Mouse (Mus musculus) c-Kit-positive CD71-positive TER-119-negative erythroid progenitor cells, embryonic 14.5 days (primary cell): ENCODE results near the gene Phlda1.
"Not testable (repeated sequence)": the region's sequence is repeated elsewhere in the genome, so short reads cannot be mapped to it uniquely, and the experiment has no call there.

ENCODE experiments used
- DNase-seq: peaks from one replicate; pipeline ENCODE4 v3.0.0-alpha.2; 2013; ENCODE audit warnings: low read depth

Gene Phlda1

GRCm38 (mm10) chr10:111506101-111506925 lies at the start of gene Phlda1:
Gene Phlda1 (plus strand): TSS chr10:111506286.
- DNase-seq, result peak; percentile 77

DNA sequence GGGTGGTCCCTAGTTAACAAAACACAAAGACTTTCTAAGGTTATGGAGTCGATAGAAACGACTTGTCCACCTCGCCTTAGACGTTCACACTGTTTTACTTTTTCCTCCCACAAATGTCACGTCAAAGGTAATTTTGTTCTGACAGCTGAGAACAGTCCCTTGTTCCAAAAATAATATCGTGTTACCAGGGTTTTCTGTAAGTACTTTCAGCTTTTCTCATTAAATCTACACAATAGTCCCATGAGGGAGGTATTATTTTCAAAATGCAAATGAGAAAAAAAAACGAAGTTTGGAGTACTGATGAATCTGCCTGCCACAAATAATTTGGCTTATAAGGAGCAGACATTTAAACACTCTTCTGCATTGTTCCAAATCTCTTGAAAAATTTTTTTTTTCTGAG lies 48.0 kb upstream of the Phlda1 start:
- DNase-seq, result no peak

DNA sequence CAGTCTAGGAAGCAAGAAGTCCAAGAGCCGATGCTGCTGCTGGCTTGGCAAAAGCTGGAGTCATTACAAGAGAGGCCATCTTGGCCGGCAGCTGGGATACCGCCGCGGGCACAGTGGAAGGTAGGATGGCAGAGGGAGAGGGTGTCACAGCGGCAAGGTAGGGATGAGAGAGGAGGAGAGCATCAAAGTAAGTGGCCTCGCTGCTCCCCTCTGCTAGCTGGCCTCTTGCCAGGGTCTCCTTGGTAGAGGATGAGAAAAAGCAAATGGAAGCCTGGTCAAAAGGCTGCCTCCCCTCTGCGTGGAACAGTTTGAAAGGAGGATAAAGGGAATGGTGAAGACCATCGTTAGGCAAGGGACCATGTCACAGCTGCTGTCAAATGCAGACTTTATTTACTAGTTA lies 47.0 kb upstream of the Phlda1 start:
- DNase-seq, result no peak

GRCm38 (mm10) chr10:111459874-111460273 lies 46.2 kb upstream of the Phlda1 start:
- DNase-seq, result no peak

DNA sequence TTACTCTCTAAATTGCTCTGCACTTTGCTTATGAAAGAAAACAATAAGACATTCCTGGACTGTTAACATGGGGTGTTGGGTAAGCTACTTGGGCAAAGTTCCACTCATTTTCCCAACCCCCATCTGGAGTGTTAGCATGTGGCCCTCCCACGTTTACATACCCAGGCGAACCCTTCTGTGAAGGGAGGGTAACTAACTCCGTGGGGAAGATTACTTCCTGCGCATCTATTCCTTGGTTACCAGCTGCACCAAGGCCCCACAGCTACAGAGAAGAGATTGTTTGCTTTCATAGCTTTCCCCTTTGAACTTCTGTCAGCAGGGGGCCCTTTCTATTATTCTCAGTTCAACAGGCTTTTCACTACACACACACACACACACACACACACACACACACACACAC lies 45.7 kb upstream of the Phlda1 start:
- no peak for DNase-seq

DNA sequence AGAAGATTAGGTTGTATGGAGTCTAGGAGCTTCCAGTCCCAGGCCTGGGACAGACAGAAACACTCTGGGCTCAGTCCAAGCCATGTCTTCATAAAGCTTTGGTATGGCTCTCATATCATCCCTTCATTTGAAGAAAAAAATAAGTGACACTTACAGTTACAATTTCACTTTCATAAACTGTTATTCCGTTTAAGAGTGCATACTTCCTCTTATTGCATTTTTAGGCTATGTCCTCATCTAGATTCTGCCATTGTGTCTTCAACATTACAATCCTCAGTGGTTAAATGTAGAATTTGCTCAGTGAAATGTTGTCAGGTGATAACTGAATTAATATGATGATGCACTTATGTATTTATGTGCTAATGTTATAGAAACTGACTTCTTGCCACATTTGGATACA lies 41.3 kb upstream of the Phlda1 start:
- no peak for DNase-seq

GRCm38 (mm10) chr10:111465409-111465808 lies 40.7 kb upstream of the Phlda1 start:
- DNase-seq, result no peak

GRCm38 (mm10) chr10:111471166-111471565 lies 34.9 kb upstream of the Phlda1 start:
- DNase-seq, result no peak

DNA sequence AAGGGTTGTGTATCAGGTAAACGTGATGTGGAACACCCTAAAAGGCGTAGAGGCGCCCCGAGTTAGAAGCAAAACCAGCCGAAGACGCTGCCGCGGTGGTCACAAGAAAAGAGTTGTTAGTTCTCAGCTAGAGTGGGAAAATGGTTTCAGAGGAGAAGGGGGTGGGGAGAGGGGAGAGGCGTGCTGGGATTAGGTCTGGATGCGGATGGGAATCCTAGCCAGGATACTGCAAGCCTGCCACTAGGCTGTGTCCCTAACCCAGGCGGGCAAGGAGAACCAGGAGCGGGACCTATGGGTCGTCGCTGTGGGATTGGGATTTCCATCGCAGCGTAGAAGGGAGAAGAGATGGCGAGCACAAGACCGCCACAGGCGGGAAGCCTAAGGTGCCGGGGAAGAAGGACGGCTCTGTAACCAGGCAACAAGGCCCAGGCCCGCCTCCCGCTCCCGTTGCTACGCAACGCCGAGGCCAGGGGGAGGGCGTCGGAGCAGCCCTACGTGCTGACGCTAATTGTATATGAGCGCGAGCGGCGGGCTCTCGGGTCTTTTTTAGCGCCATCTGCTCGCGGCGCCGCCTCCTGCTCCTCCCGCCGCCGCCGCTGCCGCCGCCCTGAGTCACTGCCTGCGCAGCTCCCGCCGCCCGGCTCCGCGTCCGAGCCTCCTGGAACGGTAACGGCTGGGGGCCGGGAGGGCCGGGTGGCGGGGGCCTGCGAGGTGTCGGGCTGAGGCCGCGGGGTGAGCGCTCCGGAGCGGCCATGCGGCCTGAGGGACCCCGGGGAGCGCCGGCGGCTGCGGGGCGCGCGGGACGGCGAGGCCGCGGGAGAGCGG lies 33.2 kb upstream of the Phlda1 start, which contains the start of gene Nap1l1:
Nap1l1 (plus strand) TSS at position 538 of the 825 bp plus-strand sequence.
- DNase-seq, result peak; percentile 94

- no peak for DNase-seq
These were observed 32.3 kb upstream of the Phlda1 start for GRCm38 (mm10) chr10:111473511-111474371.

DNA sequence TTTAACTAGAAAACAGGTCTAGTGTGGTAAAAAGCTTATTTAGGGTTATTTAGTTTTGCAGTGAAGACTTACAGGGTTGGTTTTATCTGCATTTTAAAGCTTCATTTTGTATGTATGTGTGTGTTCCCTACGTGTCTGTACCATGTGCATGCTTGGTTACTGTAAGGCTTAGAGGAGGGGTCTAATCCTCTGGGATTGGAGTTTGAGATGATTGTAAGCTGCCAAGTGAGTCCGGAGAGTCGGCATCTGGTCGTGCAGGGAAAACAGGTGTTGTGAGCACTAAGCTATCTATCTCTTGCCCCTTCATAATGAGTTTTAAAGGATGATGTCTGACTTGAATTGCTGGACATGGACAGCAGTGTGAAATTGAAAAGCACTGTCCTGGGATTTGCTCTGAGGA lies 29.8 kb upstream of the Phlda1 start:
- DNase-seq, result no peak

DNA sequence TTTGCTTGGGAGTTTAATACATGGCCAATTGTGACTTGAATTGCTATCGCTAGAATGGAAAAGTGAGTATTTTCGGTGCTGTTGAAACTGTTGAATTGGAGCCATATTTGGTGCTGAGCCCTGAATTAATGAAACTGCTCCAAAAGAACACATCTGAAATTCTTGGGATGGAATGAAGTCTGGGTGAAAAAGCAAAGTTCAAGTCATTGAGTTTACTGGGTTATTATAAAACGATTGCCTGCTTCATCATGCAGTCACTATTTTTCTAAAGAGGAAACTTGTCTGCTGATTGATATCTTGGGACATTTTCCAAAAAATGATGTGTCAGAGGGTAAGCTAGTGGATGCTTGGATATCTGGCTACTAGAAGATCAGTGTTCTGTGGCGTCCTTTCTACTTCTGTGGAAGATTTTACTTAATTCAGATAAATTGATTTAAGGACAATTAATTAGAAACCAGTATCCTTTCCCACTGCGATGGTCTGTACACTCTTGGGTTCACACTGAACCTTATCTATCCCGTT lies 29.0 kb upstream of the Phlda1 start:
- DNase-seq, result no peak

DNA sequence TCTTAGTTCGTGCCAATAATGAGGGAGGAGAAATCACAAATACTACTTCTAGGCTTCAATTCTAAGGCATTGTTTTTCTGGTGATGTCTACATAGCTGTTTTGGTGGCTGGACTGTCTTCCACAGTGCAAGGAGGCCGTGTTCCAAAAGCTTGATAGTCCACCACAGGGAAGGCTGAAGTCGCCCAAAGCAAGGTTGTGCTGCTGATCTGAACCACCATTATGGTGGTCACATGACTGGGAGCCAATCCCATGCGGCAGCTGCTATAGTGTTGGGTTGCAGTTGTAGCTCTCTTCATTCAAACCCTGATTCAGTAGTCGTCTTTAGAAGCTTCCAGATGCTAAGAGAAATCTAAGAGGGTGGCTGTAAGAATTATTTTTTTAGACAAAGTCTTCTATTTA lies 26.5 kb upstream of the Phlda1 start:
- no peak for DNase-seq

DNA sequence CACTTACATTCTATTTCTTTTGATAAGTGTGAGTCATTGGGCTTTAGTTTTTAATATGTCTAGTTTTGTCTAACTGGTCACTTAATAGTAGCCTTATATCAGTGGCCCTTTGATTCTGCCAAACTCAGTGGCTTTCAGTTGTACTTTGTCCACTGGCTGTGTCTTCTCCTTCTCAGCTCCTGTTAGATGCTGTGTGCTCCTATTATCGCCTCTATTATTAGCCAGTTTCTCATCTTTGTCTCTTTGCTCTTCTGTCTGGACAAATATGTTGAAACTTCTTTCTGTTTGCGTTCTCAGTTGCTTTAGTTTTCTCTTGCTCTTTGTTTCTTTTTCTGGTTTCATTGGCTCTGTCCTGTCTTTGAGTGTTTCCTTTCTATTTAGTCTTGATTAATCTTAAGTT lies 23.4 kb upstream of the Phlda1 start:
- no peak for DNase-seq

- DNase-seq, result no peak
These were observed 22.0 kb upstream of the Phlda1 start for GRCm38 (mm10) chr10:111484079-111484478.

- no peak for DNase-seq
These were observed 17.3 kb upstream of the Phlda1 start for GRCm38 (mm10) chr10:111488793-111489192.

DNA sequence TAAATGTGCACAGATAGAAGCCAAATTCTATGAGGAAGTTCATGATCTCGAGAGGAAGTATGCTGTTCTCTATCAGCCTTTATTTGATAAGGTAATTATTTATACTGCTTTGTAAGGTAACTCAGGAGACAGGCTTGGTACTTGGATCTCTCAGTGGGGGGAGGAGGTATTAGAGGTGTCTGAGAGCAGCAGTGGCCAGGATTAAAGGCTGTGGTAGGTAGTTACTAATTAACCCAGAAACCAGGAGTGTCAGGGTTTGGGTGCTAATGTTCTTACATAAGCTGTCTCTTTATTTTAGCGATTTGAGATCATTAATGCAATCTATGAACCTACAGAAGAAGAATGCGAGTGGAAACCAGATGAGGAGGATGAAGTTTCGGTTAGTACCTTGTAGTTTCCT lies 16.0 kb upstream of the Phlda1 start:
- not testable (repeated sequence) for DNase-seq

DNA sequence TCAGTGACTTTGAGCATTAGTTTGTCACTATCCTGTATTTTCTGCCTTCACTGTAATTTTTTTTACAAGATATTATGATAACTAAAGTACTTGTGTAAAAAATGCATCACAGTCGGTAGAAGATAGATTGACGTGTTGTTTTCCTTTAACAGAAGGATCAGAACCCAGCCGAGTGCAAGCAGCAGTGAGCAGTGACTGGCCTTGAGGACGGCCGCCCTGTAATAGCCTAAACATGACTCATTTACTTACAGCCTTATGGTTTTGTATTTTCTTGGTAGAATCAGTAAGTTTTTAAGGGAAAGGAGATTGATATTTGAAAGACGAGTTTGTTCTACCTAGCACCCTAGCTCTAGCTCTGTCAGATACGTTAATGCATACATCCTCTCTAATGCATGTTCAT lies 10.2 kb upstream of the Phlda1 start:
- no peak for DNase-seq

DNA sequence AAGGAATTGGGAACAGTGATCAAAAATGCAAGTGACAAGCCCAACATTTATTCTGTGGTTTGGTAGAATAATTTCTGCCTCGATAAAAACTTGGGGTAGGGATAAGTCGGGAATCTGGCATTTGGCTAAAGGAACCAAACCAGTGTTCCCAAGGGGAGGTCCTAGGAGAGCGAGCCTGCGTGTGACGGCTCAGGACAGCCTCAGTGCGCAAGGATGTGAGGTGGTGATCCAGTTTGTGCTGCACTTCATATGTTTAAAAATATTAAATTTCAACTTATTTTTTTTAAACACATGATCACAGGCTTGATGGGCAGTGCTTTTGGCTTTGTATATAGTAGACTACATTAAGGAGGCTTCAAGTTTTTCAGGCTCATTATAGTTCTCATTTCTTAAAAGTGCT lies 6.2 kb upstream of the Phlda1 start:
- DNase-seq, result no peak

GRCm38 (mm10) chr10:111503071-111503470 lies 3.0 kb upstream of the Phlda1 start:
- peak; percentile 78 for DNase-seq

DNA sequence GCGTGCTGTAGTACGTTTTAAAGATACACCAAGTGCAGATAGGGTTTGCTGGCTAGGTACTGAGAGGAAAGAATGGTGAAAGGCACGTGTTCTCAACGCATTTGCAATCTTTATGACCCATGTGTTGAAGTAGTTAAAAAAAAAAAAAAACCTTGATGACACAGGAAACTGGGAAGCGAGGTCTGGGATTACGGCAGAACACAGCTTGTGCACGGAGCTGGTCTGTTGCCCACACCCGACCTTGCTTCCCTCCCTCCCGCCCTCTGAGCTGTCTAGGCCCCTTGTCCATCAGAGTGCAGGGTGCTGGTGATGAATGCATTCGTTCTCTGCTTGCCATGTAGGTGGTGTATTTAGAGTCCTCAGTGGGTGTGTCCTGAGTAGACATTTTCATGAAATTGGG lies 2.4 kb upstream of the Phlda1 start:
- no peak for DNase-seq

DNA sequence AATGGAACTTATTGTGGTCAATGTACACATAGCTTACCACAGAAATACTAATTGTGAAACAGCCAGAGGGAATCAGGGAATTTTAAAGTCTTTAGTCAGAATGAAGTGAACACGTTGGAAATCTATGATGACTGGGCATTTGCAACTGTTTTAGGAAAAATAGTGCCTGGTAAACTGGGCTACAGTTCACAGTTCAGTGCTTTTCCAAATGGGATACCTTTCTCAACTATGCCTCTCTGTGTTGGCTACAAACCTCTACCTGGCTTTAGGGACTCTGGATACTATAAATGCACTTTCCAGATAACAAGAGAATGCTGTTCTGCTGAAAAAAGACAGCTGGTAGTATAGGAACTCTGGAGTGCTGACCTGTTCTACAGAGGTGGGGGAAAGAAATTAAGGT lies 1.5 kb upstream of the Phlda1 start:
- DNase-seq, result no peak
